Mouse (Mus musculus) small intestine, adult 2 months (tissue): ENCODE results near the gene Sertad1.

ENCODE experiments used
- CTCF ChIP-seq: fragments of 200-500 bp; IDR thresholded peaks from 2 replicates; pipeline ENCODE4 v1.5.1; 2012; ENCODE audit warnings: low read depth, mild to moderate bottlenecking, control low read depth, inconsistent platforms, low read length, moderate library complexity, mixed read lengths; ENCODE audit not compliant: insufficient replicate concordance, insufficient read length; ENCODE audit errors: extremely low read depth
- POLR2A ChIP-seq: fragments of 200-500 bp; IDR thresholded peaks from 2 replicates; pipeline ENCODE4 v1.6.1; 2012; ENCODE audit warnings: low read depth, mild to moderate bottlenecking, control low read depth, inconsistent platforms, low read length, moderate library complexity

- no peak for TF ChIP-seq CTCF
- TF ChIP-seq POLR2A = no peak
Measured at GRCm38 (mm10) chr7:27487740-27488268, 1.1 kb downstream of the Sertad1 start.
